Mouse (Mus musculus) urinary bladder, postnatal 4 days (tissue): ENCODE measurements around the gene Hnrnpa0.

Source experiments
- DNase-seq, 2 experiments: peaks; one replicate each; pipeline ENCODE4 v3.0.0; 2021 to 2022; ENCODE audit warnings: low spot score in 2 of 2

Hnrnpa0 gene

GRCm38 (mm10) chr13:58126862-58127765, 1.2 kb downstream of the Hnrnpa0 start:
- DNase-seq, result no peak

- DNase-seq, result no peak
These were observed 2.2 kb downstream of the Hnrnpa0 start for GRCm38 (mm10) chr13:58126126-58126525.

GRCm38 (mm10) chr13:58124989-58125388, 3.4 kb downstream of the Hnrnpa0 start:
- DNase-seq, result no peak

GRCm38 (mm10) chr13:58124278-58124677, 4.1 kb downstream of the Hnrnpa0 start:
- DNase-seq, result no peak

- DNase-seq, result no peak
These were observed 5.0 kb downstream of the Hnrnpa0 start for GRCm38 (mm10) chr13:58123381-58123780.

GRCm38 (mm10) chr13:58122786-58123297, 5.5 kb downstream of the Hnrnpa0 start:
- no peak for DNase-seq

- peak; percentile 48 to 77 for DNase-seq
These were observed 10.9 kb downstream of the Hnrnpa0 start for GRCm38 (mm10) chr13:58117318-58118017.

GRCm38 (mm10) chr13:58116801-58117200, 11.6 kb downstream of the Hnrnpa0 start:
- DNase-seq, result no peak

GRCm38 (mm10) chr13:58115227-58115626, 13.1 kb downstream of the Hnrnpa0 start:
- no peak for DNase-seq

GRCm38 (mm10) chr13:58113061-58113900, 15.1 kb downstream of the Hnrnpa0 start, which contains the start of gene Klhl3:
TSS of gene Klhl3 (minus strand) at chr13:58113592.
- peak; percentile 49 to 69 for DNase-seq

- no peak for DNase-seq
These were observed 15.7 kb downstream of the Hnrnpa0 start for GRCm38 (mm10) chr13:58112601-58113041.

GRCm38 (mm10) chr13:58112191-58112590, 16.2 kb downstream of the Hnrnpa0 start:
- no peak for DNase-seq

- no peak for DNase-seq
These were observed 17.1 kb downstream of the Hnrnpa0 start for GRCm38 (mm10) chr13:58111306-58111705.

GRCm38 (mm10) chr13:58090643-58091042, 37.7 kb downstream of the Hnrnpa0 start:
- no peak for DNase-seq

GRCm38 (mm10) chr13:58084396-58084795, 44.0 kb downstream of the Hnrnpa0 start:
- DNase-seq, result no peak

GRCm38 (mm10) chr13:58083521-58083920, 44.8 kb downstream of the Hnrnpa0 start:
- DNase-seq, result no peak

GRCm38 (mm10) chr13:58083048-58083447, 45.3 kb downstream of the Hnrnpa0 start:
- DNase-seq, result no peak

GRCm38 (mm10) chr13:58078361-58078760, 50.0 kb downstream of the Hnrnpa0 start:
- no peak for DNase-seq
